Mouse (Mus musculus): ENCODE measurements around the gene Cald1.

The Cald1 gene

GRCm38 (mm10) chr6:34615419-34615818 is 17.1 kb downstream of the Cald1 start:
- no peak for DNase-seq (ENCODE audit: low read depth)

DNA sequence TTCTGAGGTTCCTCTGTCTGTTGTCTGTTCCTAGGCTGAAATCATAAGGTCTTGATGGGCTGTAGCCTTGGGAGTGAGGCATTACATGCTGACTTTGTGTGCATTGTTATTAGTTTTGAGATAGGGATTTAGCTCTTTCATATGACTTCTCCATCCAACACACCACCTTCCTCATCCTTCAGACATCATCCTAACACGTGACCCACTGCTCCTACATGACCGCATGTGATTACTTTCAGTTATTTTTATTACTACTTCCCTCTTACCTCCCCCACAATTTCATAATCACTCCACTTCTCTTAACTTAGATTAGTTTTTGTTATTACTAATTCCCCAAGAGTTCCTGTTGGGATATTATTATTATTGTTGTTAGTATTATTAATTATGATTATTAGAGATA is 21.2 kb downstream of the Cald1 start:
- DNase-seq (ENCODE audit: low read depth): no peak

GRCm38 (mm10) chr6:34620242-34620641 is 21.9 kb downstream of the Cald1 start:
- DNase-seq (ENCODE audit: low read depth): no peak

- no peak for DNase-seq (ENCODE audit: low read depth)
These were observed 24.6 kb downstream of the Cald1 start for GRCm38 (mm10) chr6:34622865-34623264.

DNA sequence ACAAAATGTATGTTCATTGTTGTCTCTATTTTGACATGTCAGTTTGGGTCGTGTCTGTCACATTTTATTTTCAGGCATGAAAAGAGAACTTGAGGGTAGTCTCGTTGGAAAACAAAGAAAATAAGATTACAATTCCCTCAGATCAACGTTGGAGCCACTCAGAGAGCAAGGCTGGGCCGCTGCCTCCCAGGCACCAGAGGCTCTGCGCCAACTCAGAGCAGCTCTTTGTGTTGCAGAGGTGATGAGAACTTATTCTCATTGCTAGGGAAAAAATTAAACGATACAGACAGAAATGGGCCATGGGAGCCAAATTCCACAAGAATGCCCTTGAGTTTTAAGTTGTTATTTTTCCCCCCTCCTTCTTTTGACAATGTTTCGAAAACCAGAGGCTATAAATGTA is 25.0 kb downstream of the Cald1 start:
- DNase-seq (ENCODE audit: low read depth): no peak

GRCm38 (mm10) chr6:34624536-34624935 is 26.2 kb downstream of the Cald1 start:
- no peak for DNase-seq (ENCODE audit: low read depth)

- no peak for DNase-seq (ENCODE audit: low read depth)
These were observed 28.4 kb downstream of the Cald1 start for GRCm38 (mm10) chr6:34626586-34627245.

GRCm38 (mm10) chr6:34628131-34628530 is 29.8 kb downstream of the Cald1 start:
- DNase-seq (ENCODE audit: low read depth): no peak

- no peak for DNase-seq (ENCODE audit: low read depth)
These were observed 35.5 kb downstream of the Cald1 start for GRCm38 (mm10) chr6:34633776-34634175.

GRCm38 (mm10) chr6:34637588-34638438 is 39.5 kb downstream of the Cald1 start:
- DNase-seq (ENCODE audit: low read depth): no peak

DNA sequence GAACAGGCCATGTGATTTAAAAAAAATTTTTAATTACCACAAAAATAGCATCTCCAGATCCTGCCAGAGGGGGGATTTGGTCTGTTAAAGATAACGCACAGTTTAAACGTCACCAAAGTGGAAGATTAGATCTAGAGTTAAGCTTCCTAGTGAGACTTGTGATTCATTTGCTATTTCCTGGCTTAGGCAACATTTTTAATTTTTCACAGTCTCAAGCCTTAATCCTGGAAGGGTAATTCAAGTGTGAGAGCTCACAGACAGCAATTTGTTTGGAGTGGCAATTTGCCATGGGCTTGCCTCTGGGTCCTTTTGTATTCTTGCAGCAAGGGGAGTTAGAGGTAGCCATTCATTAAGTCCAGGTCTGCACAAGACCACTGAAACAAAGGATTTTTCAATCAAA is 40.4 kb downstream of the Cald1 start:
- no peak for DNase-seq (ENCODE audit: low read depth)

DNA sequence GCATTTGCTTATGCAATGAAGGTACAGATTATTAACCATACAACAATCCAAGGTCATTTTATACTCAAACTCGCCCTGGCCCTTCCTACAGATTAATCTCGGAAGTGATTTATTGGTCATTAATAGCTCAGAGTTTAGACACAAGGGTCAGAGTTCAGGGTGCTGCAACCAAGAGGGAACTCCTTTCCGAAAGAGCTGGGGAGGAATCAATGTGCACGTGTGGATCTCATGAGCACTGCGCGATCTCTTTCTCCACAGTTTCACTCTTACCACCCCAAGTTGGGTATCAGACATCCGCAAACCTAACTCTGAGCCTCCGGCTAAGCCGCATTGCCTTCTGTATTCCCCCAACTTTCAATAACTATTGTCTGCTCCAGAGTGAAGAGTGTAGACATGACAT is 41.9 kb downstream of the Cald1 start:
- no peak for DNase-seq (ENCODE audit: low read depth)

- DNase-seq (ENCODE audit: low read depth): no peak
These were observed 42.8 kb downstream of the Cald1 start for GRCm38 (mm10) chr6:34641081-34641480.

DNA sequence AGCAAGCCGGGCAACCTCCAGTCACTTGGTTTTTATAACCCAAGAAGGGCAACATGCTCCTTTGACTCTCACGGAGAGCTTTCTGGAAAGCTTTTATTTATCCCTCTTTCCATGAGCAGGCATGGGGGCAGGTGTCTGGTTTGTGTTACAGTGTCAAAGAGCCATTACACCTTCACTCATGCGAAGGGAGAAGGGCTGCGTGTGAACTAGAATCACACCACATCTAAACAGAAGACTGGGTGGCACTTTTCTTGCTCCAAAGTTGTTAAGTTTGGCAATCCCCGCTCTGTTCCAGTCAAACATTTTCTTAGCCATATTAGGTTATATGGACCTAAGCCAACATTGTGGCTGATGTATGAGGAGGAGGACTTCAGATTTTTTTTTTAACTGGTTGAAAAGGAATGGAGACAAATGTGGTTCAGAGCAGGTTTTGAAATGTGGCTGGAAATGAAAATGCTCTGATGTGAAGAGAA is 43.8 kb downstream of the Cald1 start:
- no peak for DNase-seq (ENCODE audit: low read depth)

DNA sequence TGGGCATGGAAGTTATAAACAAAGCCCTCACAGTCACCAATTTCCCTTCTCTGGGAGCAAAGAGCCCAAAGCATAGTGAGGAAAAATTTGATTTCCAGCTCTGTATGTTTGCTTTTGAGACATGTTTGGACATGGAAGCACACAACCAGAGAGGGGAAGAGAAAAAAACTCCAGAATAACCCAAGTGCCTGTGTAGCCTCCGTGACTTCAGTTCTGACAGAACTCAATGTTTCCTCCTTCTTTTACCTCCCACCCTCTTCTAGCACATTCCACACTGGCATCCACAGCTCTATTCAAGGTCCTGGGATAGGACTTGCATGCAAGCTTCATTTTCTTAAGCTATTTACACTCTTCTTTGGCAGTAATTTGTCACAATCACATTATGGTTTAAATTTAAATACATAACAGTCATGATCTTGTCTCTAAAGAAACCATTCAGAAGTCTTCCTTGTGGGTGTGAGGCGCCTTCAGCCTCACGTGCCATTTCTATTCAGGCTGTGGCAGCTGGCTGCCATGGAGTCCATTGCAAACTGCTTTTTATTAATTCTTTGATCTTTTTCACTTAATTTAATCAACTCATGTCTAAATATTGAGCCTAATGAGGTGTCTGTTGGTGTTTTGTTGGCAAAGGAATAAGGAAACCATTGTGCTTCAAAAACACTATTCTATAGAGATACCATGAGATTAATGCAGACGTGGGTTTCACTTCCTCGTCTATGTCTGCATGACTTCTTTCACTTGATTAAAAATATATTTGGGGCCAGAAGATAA is 49.9 kb downstream of the Cald1 start:
- DNase-seq (ENCODE audit: low read depth): no peak

DNA sequence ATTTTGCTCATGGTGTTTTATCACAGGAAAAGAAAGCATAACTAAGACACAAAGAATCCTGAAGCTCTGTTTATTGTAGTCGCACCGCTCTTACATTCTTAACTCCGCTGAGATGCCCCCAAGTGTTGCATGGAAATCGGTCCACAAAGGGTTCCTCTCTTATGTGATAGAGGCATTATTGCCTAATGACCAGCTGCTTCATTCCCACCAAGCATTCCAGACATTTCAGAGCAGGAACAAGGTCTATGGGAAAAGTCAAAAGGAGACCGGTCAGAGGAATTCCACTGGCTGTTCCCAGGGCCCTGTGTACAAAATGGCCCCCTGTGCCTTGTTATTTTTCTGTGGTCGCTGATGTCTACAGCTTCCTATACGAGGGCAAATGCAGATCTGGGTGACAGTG is 53.0 kb downstream of the Cald1 start:
- no peak for DNase-seq (ENCODE audit: low read depth)

DNA sequence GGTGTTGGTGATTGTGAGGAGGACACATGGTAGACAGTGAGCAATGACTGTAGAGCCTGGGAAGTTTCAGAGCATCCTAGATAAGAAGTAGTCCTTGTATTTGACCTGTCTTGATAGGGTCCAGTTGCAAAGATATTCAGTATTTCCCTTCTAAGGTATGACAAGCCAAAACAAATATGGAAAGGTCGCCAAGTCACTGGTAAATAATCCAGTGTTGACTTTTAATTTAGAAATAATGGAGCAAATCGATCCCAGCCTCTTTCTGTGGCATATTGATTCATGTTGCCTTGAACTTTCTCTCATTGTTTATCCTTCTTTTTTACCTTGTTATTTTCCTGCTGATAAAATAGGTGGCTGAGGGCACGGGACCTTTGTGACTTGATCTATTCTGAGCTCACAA is 57.4 kb downstream of the Cald1 start:
- DNase-seq (ENCODE audit: low read depth): no peak

DNA sequence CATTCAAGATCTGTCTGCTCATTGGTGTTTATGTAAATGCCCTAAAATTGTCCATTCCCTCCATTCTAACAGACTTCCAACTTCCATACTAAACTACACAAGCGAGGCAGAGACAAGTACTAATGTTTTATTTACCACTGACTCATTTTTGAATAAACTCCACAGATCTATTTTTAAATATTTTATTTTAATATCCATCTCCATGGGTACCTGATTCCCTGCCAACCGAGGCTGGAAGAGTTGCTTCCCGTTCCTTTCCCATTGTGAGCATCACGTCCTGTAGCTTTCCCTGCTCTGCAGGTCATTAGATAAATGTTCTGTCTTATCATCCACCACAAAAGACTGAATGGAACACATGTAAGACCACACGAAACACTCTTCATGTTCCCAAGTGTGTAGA is 60.5 kb downstream of the Cald1 start:
- no peak for DNase-seq (ENCODE audit: low read depth)

DNA sequence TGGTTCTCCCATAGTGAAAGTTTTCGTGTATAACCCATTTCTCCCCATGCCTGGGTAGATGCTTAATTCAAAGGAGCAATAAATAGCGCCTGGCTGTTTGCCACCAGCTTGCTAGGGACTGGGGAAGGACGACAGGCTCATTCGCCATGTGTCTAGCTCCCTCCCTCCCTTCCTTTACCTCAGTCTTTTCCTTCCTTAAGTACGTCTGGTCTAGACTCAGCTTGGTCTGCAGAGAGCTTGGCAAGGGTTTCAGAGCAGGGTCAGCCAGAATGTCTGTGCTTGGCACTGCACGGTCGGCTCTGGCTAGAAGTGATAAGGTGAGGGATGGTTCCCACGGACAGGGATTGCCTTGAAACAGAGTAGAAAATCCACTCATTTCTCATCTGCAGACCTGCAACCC is 62.4 kb downstream of the Cald1 start:
- DNase-seq (ENCODE audit: low read depth): no peak

GRCm38 (mm10) chr6:34662626-34663025 is 64.3 kb downstream of the Cald1 start:
- no peak for DNase-seq (ENCODE audit: low read depth)

DNA sequence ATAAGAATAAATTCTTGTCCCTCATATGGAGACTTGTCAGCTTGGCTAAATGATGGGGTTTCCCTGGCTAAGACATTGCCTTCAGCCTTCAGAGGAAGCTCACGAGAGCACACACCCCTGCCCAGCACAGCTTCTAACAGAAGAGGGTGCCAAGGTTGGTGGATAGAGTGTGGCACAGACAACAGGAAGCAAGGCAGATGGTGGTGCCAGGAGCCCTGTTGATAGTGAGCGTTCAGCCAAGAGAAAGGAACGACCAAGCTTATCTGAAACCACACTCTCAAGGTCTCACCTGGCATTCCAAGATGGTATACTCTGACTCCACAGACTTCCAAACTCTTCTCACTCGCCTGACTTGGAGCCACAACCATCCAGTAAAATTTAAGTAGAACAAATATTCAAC is 66.0 kb downstream of the Cald1 start:
- no peak for DNase-seq (ENCODE audit: low read depth)

- DNase-seq (ENCODE audit: low read depth): no peak
These were observed 66.4 kb downstream of the Cald1 start for GRCm38 (mm10) chr6:34664749-34665148.

DNA sequence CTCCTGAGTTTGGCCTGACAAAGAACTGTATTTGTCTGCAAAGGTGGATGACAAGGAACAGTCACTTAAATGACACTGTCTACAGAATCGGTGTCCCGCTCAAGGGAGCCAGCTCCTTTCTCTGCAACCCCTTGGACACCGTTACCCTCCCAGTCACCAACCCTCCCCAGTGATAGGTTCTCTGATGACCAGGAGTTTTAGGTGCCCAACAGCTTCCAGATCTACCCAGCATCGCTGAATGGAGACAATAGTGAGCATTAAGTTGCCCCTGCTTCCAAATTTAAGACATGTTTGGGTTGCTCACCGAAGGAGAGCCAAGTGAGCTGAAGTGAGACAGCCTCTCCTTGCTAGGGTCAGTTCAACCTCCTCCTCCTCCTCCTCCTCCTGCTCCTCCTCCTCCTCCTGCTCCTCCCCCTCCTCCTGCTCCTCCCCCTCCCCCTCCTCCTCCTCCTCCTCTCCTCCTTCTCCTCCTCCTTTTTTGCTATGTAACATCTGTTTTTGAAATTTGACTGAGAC is 70.5 kb downstream of the Cald1 start:
- DNase-seq (ENCODE audit: low read depth): no peak

All from c-Kit-positive CD71-negative TER-119-negative erythroid progenitor cells, embryonic 14.5 days (primary cell).